Mouse (Mus musculus) CH12.LX (cell line): ENCODE results near the gene Mapkbp1. TPM values are rescaled to one million over a fixed set of nuclear protein-coding genes. Genes with fewer than 3 reads are reported as not detected.

ENCODE experiments used
- DNase-seq: peaks from one replicate; pipeline ENCODE4 v3.0.0-alpha.2; 2013; ENCODE audit errors: extremely low read depth
- H3K27ac ChIP-seq: 2 replicates; pipeline ENCODE4 v1.5.1; 2012; ENCODE audit warnings: low read depth, mild to moderate bottlenecking, control low read depth, moderate library complexity; ENCODE audit not compliant: insufficient read depth
- H3K27me3 ChIP-seq: replicated peaks from 2 replicates; pipeline ENCODE3; 2012; ENCODE audit warnings: inconsistent platforms
- H3K36me3 ChIP-seq, 2 experiments: replicated peaks in 1 of 2; 2 replicates each; pipeline versions ENCODE3 to v1.6.1; 2012; ENCODE audit warnings: inconsistent platforms in 1 of 2, low read length in 1 of 2, mild to moderate bottlenecking in 1 of 2, mixed read lengths in 1 of 2, moderate library complexity in 1 of 2; ENCODE audit not compliant: control insufficient read depth in 1 of 2, insufficient read depth in 1 of 2
- H3K4me1 ChIP-seq, 2 experiments: 2 replicates each; pipeline ENCODE4 v1.6.1; 2012; ENCODE audit warnings: inconsistent platforms in 1 of 2, moderate library complexity in 1 of 2; ENCODE audit not compliant: insufficient read depth in 2 of 2, control insufficient read depth in 1 of 2
- H3K4me2 ChIP-seq: 2 replicates; pipeline ENCODE4 v1.6.1; 2012; ENCODE audit warnings: low read depth, mild to moderate bottlenecking, control low read depth; ENCODE audit not compliant: poor library complexity, insufficient read depth, severe bottlenecking
- H3K4me3 ChIP-seq, 3 experiments: fragments of 150-350 bp in 1 of 3; sonication (generic) in 1 of 3; replicated peaks in 1 of 3; 2 replicates each; pipeline versions ENCODE3 to v1.5.1; 2011 to 2012; ENCODE audit warnings: low read depth in 2 of 3, low read length in 2 of 3, mild to moderate bottlenecking in 2 of 3, moderate library complexity in 2 of 3, control low read depth in 1 of 3, improper control_type of control experiment in 1 of 3, inconsistent platforms in 1 of 3, mixed read lengths in 1 of 3; ENCODE audit not compliant: poor library complexity in 1 of 3
- H3K79me2 ChIP-seq: replicated peaks from 2 replicates; pipeline ENCODE4 v1.6.1; 2012; ENCODE audit warnings: mild to moderate bottlenecking, moderate library complexity; ENCODE audit not compliant: control insufficient read depth, poor library complexity, insufficient read depth, severe bottlenecking; ENCODE audit errors: extremely low read depth
- H3K9ac ChIP-seq: 2 replicates; pipeline ENCODE4 v1.6.1; 2012; ENCODE audit warnings: low read depth, mild to moderate bottlenecking, control low read depth, moderate library complexity; ENCODE audit not compliant: insufficient read depth
- H3K9me3 ChIP-seq: replicated peaks from 2 replicates; pipeline ENCODE3; 2012; ENCODE audit warnings: low read length, inconsistent platforms, mixed read lengths
- BHLHE40 ChIP-seq: IDR thresholded peaks from 2 replicates; pipeline ENCODE4 v1.6.1; 2011; ENCODE audit warnings: mild to moderate bottlenecking, low read depth, low read length, improper control_type of control experiment
- CHD1 ChIP-seq: IDR thresholded peaks from 2 replicates; pipeline ENCODE4 v1.6.1; 2012; ENCODE audit warnings: low read depth, low read length, improper control_type of control experiment, inconsistent platforms
- CHD2 ChIP-seq: IDR thresholded peaks from 2 replicates; pipeline ENCODE4 v1.6.1; 2011; ENCODE audit warnings: low read length, improper control_type of control experiment
- CTCF ChIP-seq, 2 experiments: IDR thresholded peaks in 1 of 2; conservative IDR thresholded peaks in 1 of 2; 2 replicates each; pipeline ENCODE4 v1.5.1; 2011 to 2012; ENCODE audit warnings: low read depth in 2 of 2, low read length in 2 of 2, improper control_type of control experiment in 1 of 2, inconsistent platforms in 1 of 2, mild to moderate bottlenecking in 1 of 2, moderate library complexity in 1 of 2
- E2F4 ChIP-seq: IDR thresholded peaks from 2 replicates; pipeline ENCODE4 v1.6.1; 2011; ENCODE audit warnings: low read depth, low read length, improper control_type of control experiment; ENCODE audit not compliant: insufficient replicate concordance
- ELF1 ChIP-seq: IDR thresholded peaks from 2 replicates; pipeline ENCODE4 v1.6.1; 2014; ENCODE audit warnings: low read depth, mild to moderate bottlenecking, inconsistent platforms, low read length, improper control_type of control experiment
- EP300 ChIP-seq: IDR thresholded peaks from 2 replicates; pipeline ENCODE4 v1.6.1; 2011; ENCODE audit warnings: low read length, improper control_type of control experiment
- ETS1 ChIP-seq: conservative IDR thresholded peaks from 2 replicates; pipeline ENCODE4 v1.6.1; 2012; ENCODE audit warnings: low read depth, mild to moderate bottlenecking, inconsistent platforms, low read length, improper control_type of control experiment, moderate library complexity
- HCFC1 ChIP-seq: IDR thresholded peaks from 2 replicates; pipeline ENCODE4 v1.6.1; 2012; ENCODE audit warnings: low read depth, mild to moderate bottlenecking, inconsistent platforms, low read length, improper control_type of control experiment
- IRF4 ChIP-seq: IDR thresholded peaks from 2 replicates; pipeline ENCODE4 v1.6.1; 2014; ENCODE audit warnings: low read depth, mild to moderate bottlenecking, inconsistent platforms, low read length, improper control_type of control experiment
- KAT2A ChIP-seq: IDR thresholded peaks from 2 replicates; pipeline ENCODE4 v1.6.1; 2012; ENCODE audit warnings: low read length, improper control_type of control experiment, inconsistent platforms; ENCODE audit not compliant: insufficient replicate concordance
- MAFK ChIP-seq: IDR thresholded peaks from 2 replicates; pipeline ENCODE4 v1.6.1; 2011; ENCODE audit warnings: low read length, improper control_type of control experiment; ENCODE audit not compliant: insufficient replicate concordance
- MAX ChIP-seq: IDR thresholded peaks from 2 replicates; pipeline ENCODE4 v1.6.1; 2011; ENCODE audit warnings: low read length, improper control_type of control experiment
- MAZ ChIP-seq: IDR thresholded peaks from 2 replicates; pipeline ENCODE4 v1.6.1; 2012; ENCODE audit warnings: low read depth, mild to moderate bottlenecking, inconsistent platforms, low read length, improper control_type of control experiment, moderate library complexity
- MEF2A ChIP-seq: IDR thresholded peaks from 2 replicates; pipeline ENCODE4 v1.6.1; 2014; ENCODE audit warnings: low read depth, mild to moderate bottlenecking, inconsistent platforms, low read length, improper control_type of control experiment, borderline replicate concordance
- NELFE ChIP-seq: IDR thresholded peaks from 2 replicates; pipeline ENCODE4 v1.6.1; 2011; ENCODE audit warnings: low read depth, low read length, improper control_type of control experiment
- NRF1 ChIP-seq: IDR thresholded peaks from 2 replicates; pipeline ENCODE4 v1.6.1; 2014; ENCODE audit warnings: low read depth, mild to moderate bottlenecking, inconsistent platforms, low read length, improper control_type of control experiment, moderate library complexity
- PAX5 ChIP-seq: IDR thresholded peaks from 2 replicates; pipeline ENCODE4 v1.6.1; 2012; ENCODE audit warnings: low read length, inconsistent platforms, mixed read lengths
- POLR2A ChIP-seq: IDR thresholded peaks from 2 replicates; pipeline ENCODE4 v1.6.1; 2011; ENCODE audit warnings: low read depth, mild to moderate bottlenecking, improper control_type of control experiment, low read length
- RCOR1 ChIP-seq: conservative IDR thresholded peaks from 2 replicates; pipeline ENCODE4 v1.6.1; 2012; ENCODE audit warnings: low read depth, mild to moderate bottlenecking, inconsistent platforms, low read length, improper control_type of control experiment
- SIN3A ChIP-seq: IDR thresholded peaks from 2 replicates; pipeline ENCODE4 v1.6.1; 2012; ENCODE audit warnings: low read length, improper control_type of control experiment, inconsistent platforms
- TBP ChIP-seq: conservative IDR thresholded peaks from 2 replicates; pipeline ENCODE4 v1.6.1; 2011; ENCODE audit warnings: low read depth, low read length, improper control_type of control experiment
- TCF12 ChIP-seq: IDR thresholded peaks from 2 replicates; pipeline ENCODE4 v1.6.1; 2014; ENCODE audit warnings: low read depth, mild to moderate bottlenecking, inconsistent platforms, low read length, improper control_type of control experiment
- ZKSCAN1 ChIP-seq: IDR thresholded peaks from 2 replicates; pipeline ENCODE4 v1.6.1; 2012; ENCODE audit warnings: low read depth, inconsistent platforms, low read length, improper control_type of control experiment, borderline replicate concordance
- ZMIZ1 ChIP-seq: IDR thresholded peaks from 2 replicates; pipeline ENCODE4 v1.6.1; 2012; ENCODE audit warnings: low read depth, mild to moderate bottlenecking, inconsistent platforms, low read length, improper control_type of control experiment
- ZNF384 ChIP-seq: IDR thresholded peaks from 2 replicates; pipeline ENCODE4 v1.6.1; 2012; ENCODE audit warnings: low read depth, low read length, improper control_type of control experiment, inconsistent platforms
- dilution Hi-C: fragments of 300-500 bp; cut with MboI; formaldehyde crosslinking; loops from 2 replicates; pipeline ENCODE4 v1.14.3; 2020; ENCODE audit warnings: low sequenced_read_pairs; ENCODE audit not compliant: extremely low pct_unique_long_range_greater_than_20kb, extremely low pct_ligation_motif_present
- in situ Hi-C: fragments of 300-500 bp; cut with MboI; formaldehyde crosslinking; loops from 3 replicates; pipeline ENCODE4 v1.14.3; 2019; ENCODE audit warnings: low sequenced_read_pairs, low pct_ligation_motif_present, low pct_unique_long_range_greater_than_20kb, mixed read lengths
- polyA plus RNA-seq: library from polyadenylated mRNA; unstranded; fragments of >175 nt; gene quantifications from 2 replicates; pipeline ENCODE4 v1.2.1, GENCODE M21; 2012; ENCODE audit warnings: low read depth; ENCODE audit not compliant: insufficient read length
- total RNA-seq, 2 experiments: library from RNA; depleted of rRNA; stranded (reverse); fragments of 300-350 nt in 1 of 2; fragments of >200 nt in 1 of 2; gene quantifications; 2 replicates each; pipeline ENCODE4 v1.2.3; 2012 to 2014

Gene Mapkbp1
- total and polyA plus RNA-seq, 3 experiments = 1.9 to 7.0 (median 4.3) TPM

DNA sequence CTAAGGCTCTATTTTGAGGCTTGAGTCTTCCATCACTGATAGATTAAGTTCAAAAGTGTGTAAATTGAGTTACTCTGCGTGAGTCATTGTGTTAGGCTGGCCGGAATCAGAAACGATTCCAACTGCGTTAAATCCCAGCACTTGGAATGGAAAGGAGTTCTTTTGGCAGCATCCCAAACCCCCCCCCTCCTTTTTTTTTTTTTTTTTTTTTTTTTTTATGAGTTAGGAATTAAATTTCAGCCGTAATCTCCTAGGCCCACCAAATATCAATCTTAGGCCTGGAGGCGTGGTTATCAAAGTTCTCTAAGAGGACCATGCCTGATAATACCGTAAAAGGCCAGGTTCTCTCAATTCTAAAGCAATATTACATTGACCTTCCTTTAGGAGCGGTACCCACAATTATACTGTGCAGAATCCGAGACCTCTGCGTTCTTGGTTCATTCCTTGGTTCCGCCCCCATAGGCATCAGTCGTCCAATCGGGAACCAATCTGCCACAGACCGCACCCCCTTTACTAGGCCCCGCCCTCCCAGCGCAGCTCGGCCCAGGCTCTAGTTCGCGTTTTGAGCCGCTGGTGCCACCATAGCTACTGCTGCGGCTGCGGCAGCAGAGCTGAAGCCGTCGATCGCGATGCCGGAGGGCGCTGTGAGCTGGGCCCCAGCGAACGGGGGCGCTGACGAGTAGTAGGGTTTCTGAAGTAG is 512 bp upstream of the Mapkbp1 start:
- no peaks in the 10 kb centered on the region for H3K9me3 ChIP-seq
- in situ Hi-C loops (loop anchor here (5.0 kb wide), 1 partner anchor 45 kb away; no protein-coding TSS in a partner anchor), dilution Hi-C loops (no loop called here)
- peaks cover 0 to 10% of the 10 kb centered on the region in 2 experiments for H3K36me3 ChIP-seq
- H3K27me3 ChIP-seq = no peaks in the 10 kb centered on the region
- peak; percentile 94 for DNase-seq
- peak overlapping the region; percentile 62 for H3K4me2 ChIP-seq
- H3K27ac ChIP-seq = no peak overlapping the region
- peaks cover 0 to 15% of the 10 kb centered on the region in 2 experiments; a peak in 2 of 4 replicates for H3K4me1 ChIP-seq
- H3K79me2 ChIP-seq = no peaks in the 10 kb centered on the region
- H3K4me3 ChIP-seq = peak overlapping the region; percentile 62 to 73 (median 73)
- H3K9ac ChIP-seq = peak overlapping the region; percentile 70; the same call in 1 of the 2 replicates
- peak; percentile 81 for TF ChIP-seq TBP
- no peak for TF ChIP-seq MAZ
- TF ChIP-seq ETS1 = no peak
- TF ChIP-seq CHD2 = no peak; the same call in 1 of the 2 replicates
- TF ChIP-seq BHLHE40 = no peak
- TF ChIP-seq MAX = 0 out of 2 replicates have a peak, but pooled peaks have one; percentile 28
- no peak for TF ChIP-seq ZKSCAN1
- TF ChIP-seq TCF12 = peak; percentile 67
- peak; percentile 77 for TF ChIP-seq ZMIZ1
- peak in 1 of 2 experiments; percentile 65; a peak in 2 of 4 replicates for TF ChIP-seq CTCF (conservative IDR thresholded peaks at IDR 0.05 in 1 of 2, IDR thresholded peaks at IDR 0.05 in 1 of 2; ENCODE audit: low read depth in 2 of 2, low read length in 2 of 2)
- TF ChIP-seq ZNF384 = peak; percentile 84
- peak; percentile 71 for TF ChIP-seq NRF1
- TF ChIP-seq HCFC1 = peak; percentile 80
- no peak for TF ChIP-seq E2F4
- TF ChIP-seq NELFE = peak; percentile 75
- TF ChIP-seq SIN3A = peak; percentile 60
- peak; percentile 90 for TF ChIP-seq POLR2A

DNA sequence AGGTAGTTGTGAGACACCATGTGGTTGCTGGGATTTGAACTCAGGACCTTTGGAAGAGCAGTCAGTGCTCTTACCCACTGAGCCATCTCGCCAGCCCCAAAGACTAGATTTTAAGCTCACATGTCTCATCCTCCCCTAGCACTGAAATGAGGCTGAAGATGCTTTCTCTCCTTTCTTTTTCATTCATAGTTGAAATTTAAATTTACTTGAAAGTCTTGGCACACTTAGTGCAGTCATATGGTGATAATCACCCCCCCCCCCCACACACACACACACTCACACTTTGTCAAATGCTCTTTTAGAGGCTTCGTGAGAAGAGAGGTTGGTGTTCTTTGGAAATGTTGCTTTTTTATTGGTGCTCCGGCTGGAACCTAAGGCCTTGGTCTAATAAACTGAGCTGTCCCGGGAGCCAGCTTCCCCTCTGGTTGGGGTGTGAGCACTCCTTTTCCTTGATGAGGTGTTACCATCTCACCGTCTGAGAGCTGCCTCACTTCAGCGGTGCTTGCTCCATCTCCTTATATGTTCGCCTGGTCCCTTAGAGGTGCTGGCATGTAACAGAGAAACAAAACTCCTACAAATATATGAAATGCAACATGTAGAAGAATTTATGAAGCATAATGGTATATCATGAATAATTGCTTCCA is 8.0 kb downstream of the Mapkbp1 start:
- H3K4me2 ChIP-seq = no peak overlapping the region
- peaks cover 6 to 21% of the 10 kb centered on the region in 2 experiments for H3K36me3 ChIP-seq
- in situ Hi-C loops = no loop called here
- dilution Hi-C loops = no loop called here
- H3K79me2 ChIP-seq = no peaks in the 10 kb centered on the region
- TF ChIP-seq RCOR1 = no peak
- no peak for TF ChIP-seq HCFC1
- no peak for TF ChIP-seq KAT2A
- TF ChIP-seq MEF2A = no peak
- no peak for TF ChIP-seq ELF1
- no peak for TF ChIP-seq POLR2A
- TF ChIP-seq EP300 = no peak
- no peak for TF ChIP-seq MAFK
- TF ChIP-seq CHD1 = no peak
- TF ChIP-seq ZKSCAN1 = no peak
- no peak for TF ChIP-seq SIN3A
- no peak for TF ChIP-seq IRF4
- no peak for TF ChIP-seq BHLHE40
- no peak for TF ChIP-seq PAX5
- TF ChIP-seq, all 38 proteins: peak for 0
- no peak overlapping the region for H3K9ac ChIP-seq
- no peak for DNase-seq
- H3K27me3 ChIP-seq = no peaks in the 10 kb centered on the region
- H3K27ac ChIP-seq = no peak overlapping the region
- no peak overlapping the region for H3K4me3 ChIP-seq
- no peaks in the 10 kb centered on the region for H3K9me3 ChIP-seq
- no peaks in the 10 kb centered on the region for H3K4me1 ChIP-seq
